Mouse (Mus musculus) midbrain, postnatal 0 days (tissue): Measurements from ENCODE around the gene Gm9936. TPM values are rescaled to one million over a fixed set of nuclear protein-coding genes. Genes with fewer than 3 reads are reported as not detected.
"Not testable (repeated sequence)": the region's sequence is repeated elsewhere in the genome, so short reads cannot be mapped to it uniquely, and the experiment has no call there.

Experiments
- ATAC-seq: fragments of 200-750 bp; cut with Nextera tagmentation; 2 replicates; pipeline ENCODE4 v1.8.0; 2017; ENCODE audit warnings: moderate number of reproducible peaks, mild to moderate bottlenecking, moderate TSS enrichment, moderate library complexity; ENCODE audit not compliant: low FRiP score
- DNase-seq: peaks from one replicate; pipeline ENCODE4 v3.0.0-alpha.2; 2015; ENCODE audit warnings: low spot score
- H3K27ac ChIP-seq: fragments of 300-500 bp; sonication (generic); 2 replicates; pipeline ENCODE4 v1.5.1; 2014; ENCODE audit warnings: low read depth, mild to moderate bottlenecking, low read length, mixed read lengths
- H3K27me3 ChIP-seq: fragments of 300-500 bp; sonication (generic); 2 replicates; pipeline ENCODE4 v1.6.1; 2014; ENCODE audit warnings: low read length, control low read depth, mixed read lengths; ENCODE audit not compliant: insufficient read depth
- H3K36me3 ChIP-seq: fragments of 300-500 bp; sonication (generic); 2 replicates; pipeline ENCODE4 v1.6.1; 2014; ENCODE audit warnings: low read length, control low read depth, mixed read lengths; ENCODE audit not compliant: insufficient read depth
- H3K4me1 ChIP-seq: fragments of 300-500 bp; sonication (generic); 2 replicates; pipeline ENCODE4 v1.6.1; 2014; ENCODE audit warnings: mild to moderate bottlenecking, control low read depth, antibody characterized with exemption, low read length, mixed read lengths; ENCODE audit not compliant: insufficient read depth
- H3K4me2 ChIP-seq: fragments of 300-500 bp; sonication (generic); 2 replicates; pipeline ENCODE4 v1.6.1; 2014; ENCODE audit warnings: low read depth, mild to moderate bottlenecking, low read length, mixed read lengths; ENCODE audit not compliant: poor library complexity, severe bottlenecking
- H3K4me3 ChIP-seq: fragments of 300-500 bp; sonication (generic); 2 replicates; pipeline ENCODE4 v1.5.1; 2014; ENCODE audit warnings: low read depth, mild to moderate bottlenecking, low read length, moderate library complexity
- H3K9ac ChIP-seq: fragments of 300-500 bp; sonication (generic); replicated peaks from 2 replicates; pipeline ENCODE4 v1.6.1; 2014; ENCODE audit warnings: mild to moderate bottlenecking, low read length, moderate library complexity, mixed read lengths; ENCODE audit not compliant: poor library complexity, severe bottlenecking
- H3K9me3 ChIP-seq: fragments of 300-500 bp; sonication (generic); 2 replicates; pipeline ENCODE4 v1.6.1; 2016; ENCODE audit warnings: low read length, control low read depth
- CTCF ChIP-seq: IDR thresholded peaks from 2 replicates; pipeline ENCODE4 v1.5.1; 2016; ENCODE audit warnings: antibody characterized with exemption, mild to moderate bottlenecking
- WGBS: fragments of 180-500 bp; shearing (Covaris S2); extraction: QIAGEN DNeasy Blood & Tissue Kit; methylation state at CpG from one replicate; pipeline ENCODE4 v1.1.7; 2014; 5-methylcytosine and 5-hydroxymethylcytosine counted together
- polyA plus RNA-seq: library from polyadenylated mRNA; unstranded; fragments of >200 nt; fragmentation: Nextera tagmentation; extraction: Ambion mirVana; gene quantifications from 2 replicates; pipeline ENCODE4 v1.2.1, GENCODE M21; 2015
- total RNA-seq: library from RNA; depleted of rRNA; stranded (reverse); fragments of >200 nt; gene quantifications from 2 replicates; pipeline ENCODE4 v1.2.3, GENCODE M21; 2014

The Gm9936 gene
- total and polyA plus RNA-seq, 2 experiments from 2014 or later, result 3.1 to 6.7 TPM

GRCm38 (mm10) chr5:114851565-114852236, 6.8 kb downstream of the Gm9936 start:
- no peak overlapping the region for H3K4me2 ChIP-seq
- no peaks in the 10 kb centered on the region for H3K4me1 ChIP-seq
- no peak overlapping the region for H3K4me3 ChIP-seq
- no peak for ATAC-seq
- H3K9ac ChIP-seq, result no peak overlapping the region
- 88% methylated on average over 20 of the region's 20 CpGs for WGBS
- DNase-seq, result no peak
- H3K9me3 ChIP-seq, result no peaks in the 10 kb centered on the region
- H3K36me3 ChIP-seq, result no peaks in the 10 kb centered on the region
- H3K27me3 ChIP-seq, result no peaks in the 10 kb centered on the region
- no peak for TF ChIP-seq CTCF
- no peak overlapping the region for H3K27ac ChIP-seq

- 46% methylated on average over 2 of the region's 2 CpGs for WGBS
- not testable (repeated sequence) for ATAC-seq, H3K27me3 ChIP-seq, H3K4me2 ChIP-seq, DNase-seq, H3K27ac ChIP-seq, H3K9ac ChIP-seq, H3K36me3 ChIP-seq, H3K9me3 ChIP-seq, H3K4me3 ChIP-seq, H3K4me1 ChIP-seq
These were observed 14.1 kb downstream of the Gm9936 start for GRCm38 (mm10) chr5:114844371-114844770.

DNA sequence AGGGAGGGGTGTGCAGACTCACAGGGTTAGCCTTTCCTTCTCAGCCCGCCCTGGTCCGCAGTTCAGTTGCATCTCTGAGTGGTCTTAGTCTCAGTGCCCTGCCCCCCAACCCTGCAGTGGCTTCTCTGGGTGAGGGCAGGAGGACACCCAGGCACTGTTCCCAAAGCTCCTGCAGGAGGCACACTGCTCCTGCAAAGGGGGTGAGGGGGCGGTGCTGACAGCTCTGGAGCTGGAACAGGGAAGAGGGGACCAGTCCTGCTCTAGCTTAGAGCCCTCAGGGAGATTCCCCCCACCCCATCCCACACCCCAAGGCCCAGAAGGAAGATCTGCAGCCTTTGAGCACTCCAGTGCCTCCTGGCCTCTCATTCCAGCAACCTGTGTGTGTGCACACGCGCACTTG, 15.8 kb downstream of the Gm9936 start:
- no peaks in the 10 kb centered on the region for H3K9me3 ChIP-seq
- WGBS, result 60% methylated on average over 5 of the region's 5 CpGs
- no peaks in the 10 kb centered on the region for H3K36me3 ChIP-seq
- H3K9ac ChIP-seq, result no peak overlapping the region
- DNase-seq, result no peak
- H3K4me2 ChIP-seq, result no peak overlapping the region
- 0 out of 2 replicates have a peak, but pooled peaks have one; percentile 11 for TF ChIP-seq CTCF
- H3K27me3 ChIP-seq, result no peaks in the 10 kb centered on the region
- H3K27ac ChIP-seq, result no peak overlapping the region
- no peak overlapping the region for H3K4me3 ChIP-seq
- H3K4me1 ChIP-seq, result no peaks in the 10 kb centered on the region
- ATAC-seq, result no peak; the same call in 1 of the 2 replicates

GRCm38 (mm10) chr5:114842155-114842554, 16.3 kb downstream of the Gm9936 start:
- H3K4me3 ChIP-seq, H3K27me3 ChIP-seq, H3K4me2 ChIP-seq, H3K27ac ChIP-seq, ATAC-seq, H3K9ac ChIP-seq, H3K36me3 ChIP-seq, H3K4me1 ChIP-seq, H3K9me3 ChIP-seq: not testable (repeated sequence)
- WGBS, result 45% methylated on average over 3 of the region's 3 CpGs
- DNase-seq, result peak; percentile 38

GRCm38 (mm10) chr5:114840481-114840880, 18.0 kb downstream of the Gm9936 start:
- not testable (repeated sequence) for H3K9me3 ChIP-seq, H3K4me3 ChIP-seq, DNase-seq, H3K4me1 ChIP-seq, H3K27me3 ChIP-seq, H3K9ac ChIP-seq, H3K27ac ChIP-seq, ATAC-seq, H3K4me2 ChIP-seq, H3K36me3 ChIP-seq
- WGBS, result 81% methylated on average over 5 of the region's 5 CpGs

GRCm38 (mm10) chr5:114836886-114837285, 21.6 kb downstream of the Gm9936 start:
- 72% methylated on average over 12 of the region's 12 CpGs for WGBS
- no peak overlapping the region for H3K4me2 ChIP-seq
- no peak overlapping the region for H3K4me3 ChIP-seq
- H3K36me3 ChIP-seq, result no peaks in the 10 kb centered on the region
- no peak for TF ChIP-seq CTCF
- no peak for ATAC-seq
- H3K9me3 ChIP-seq, result no peaks in the 10 kb centered on the region
- H3K27ac ChIP-seq, result no peak overlapping the region
- H3K27me3 ChIP-seq, result no peaks in the 10 kb centered on the region
- DNase-seq, result no peak
- no peaks in the 10 kb centered on the region for H3K4me1 ChIP-seq
- H3K9ac ChIP-seq, result no peak overlapping the region
